Mouse (Mus musculus): ENCODE data around the gene Abca13.
A peak's percentile ranks its signal among the peaks of the same experiment; 100 is the strongest.
"Not testable (repeated sequence)": the region's sequence is repeated elsewhere in the genome, so short reads cannot be mapped to it uniquely, and the experiment has no call there.

Abca13 gene

DNA sequence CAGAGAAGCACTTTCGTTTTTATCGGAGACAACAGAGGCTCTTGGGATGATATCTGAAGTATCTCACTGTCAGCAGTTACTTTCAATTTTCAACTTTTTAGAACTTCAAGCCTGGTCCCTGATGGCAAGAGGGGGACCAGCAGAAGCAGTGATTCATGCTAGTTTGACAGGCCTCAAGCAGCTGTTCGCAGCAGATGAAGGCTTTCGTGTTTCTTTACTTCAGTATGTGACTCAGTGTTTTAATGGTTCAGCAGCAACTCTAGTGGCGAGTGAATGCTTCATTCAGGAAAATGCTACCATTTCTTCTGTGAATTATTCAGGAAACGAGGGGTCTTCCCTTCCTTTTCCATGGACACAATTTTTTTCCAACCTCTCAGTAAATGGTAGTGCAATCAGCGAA lies 99.4 kb downstream of the Abca13 start:
- DNase-seq: no peak

- DNase-seq: no peak
Measured at GRCm38 (mm10) chr11:9299615-9300014, 107.9 kb downstream of the Abca13 start.

GRCm38 (mm10) chr11:9305450-9305849 lies 113.7 kb downstream of the Abca13 start:
- DNase-seq: no peak

DNA sequence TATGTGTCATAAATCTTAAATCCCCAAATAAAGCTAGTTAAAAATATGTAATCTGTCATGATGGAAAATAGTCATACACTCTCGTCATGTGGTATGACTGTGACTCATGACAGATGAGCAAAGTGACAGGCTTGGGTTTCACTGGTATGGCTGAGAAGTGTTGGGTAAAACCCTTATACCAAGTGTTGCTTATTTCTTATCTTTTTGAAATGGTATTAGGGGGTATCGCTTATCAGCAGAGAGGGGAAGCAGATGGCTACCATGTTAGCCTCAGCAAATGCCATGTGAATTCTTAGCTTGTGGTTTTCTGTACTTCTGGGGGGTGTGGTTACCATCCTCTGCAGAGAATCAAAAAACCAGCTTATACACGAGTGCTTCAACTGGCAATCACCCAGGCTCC lies 124.8 kb downstream of the Abca13 start:
- no peak for DNase-seq

DNA sequence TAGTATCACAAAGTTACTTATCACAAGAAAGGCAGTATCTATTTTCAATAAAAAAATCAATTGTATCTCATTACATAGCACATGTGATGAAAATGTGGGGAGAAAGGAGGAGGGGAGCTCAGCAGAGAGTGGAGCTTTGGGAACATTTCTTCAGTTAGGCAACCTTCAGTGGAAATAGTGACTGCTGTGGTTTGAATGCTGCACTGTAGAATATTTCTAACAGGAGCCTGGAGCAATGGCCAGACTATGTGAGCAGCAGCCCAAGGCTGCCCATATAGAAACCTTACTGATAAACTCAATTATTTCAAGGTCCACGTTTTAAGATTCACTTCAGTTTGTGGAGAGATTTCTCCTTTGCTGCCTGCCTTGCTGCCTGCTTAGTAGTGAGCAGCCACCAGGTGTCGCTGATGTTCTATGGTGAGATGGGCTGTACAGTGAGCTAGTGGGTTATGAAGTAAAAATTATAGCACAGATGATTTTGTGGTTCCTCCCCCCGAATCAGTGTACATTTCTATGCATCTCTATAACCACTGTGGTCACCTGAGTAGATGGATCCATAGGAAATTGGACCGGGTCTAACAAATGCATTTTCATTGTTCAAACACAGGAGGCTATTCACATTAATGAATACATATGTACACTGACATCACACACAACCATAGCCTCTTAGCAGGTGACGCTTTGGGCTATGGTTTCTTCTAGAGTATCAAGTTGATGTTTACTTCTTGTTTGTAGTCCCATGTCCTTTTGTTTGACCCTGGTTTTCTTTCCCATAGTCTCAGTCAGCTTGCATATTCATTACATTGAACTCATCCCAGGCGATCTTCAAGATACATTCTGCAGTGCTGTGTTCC lies 125.6 kb downstream of the Abca13 start:
- DNase-seq: peak; percentile 67

GRCm38 (mm10) chr11:9338151-9338550 lies 146.4 kb downstream of the Abca13 start:
- no peak for DNase-seq

GRCm38 (mm10) chr11:9347724-9348123 lies 156.0 kb downstream of the Abca13 start:
- peak; percentile 17 for DNase-seq

- DNase-seq: peak; percentile 3
Measured at GRCm38 (mm10) chr11:9373160-9373559, 181.4 kb downstream of the Abca13 start.

- DNase-seq: not testable (repeated sequence)
Measured at GRCm38 (mm10) chr11:9374426-9374825, 182.7 kb downstream of the Abca13 start.

DNA sequence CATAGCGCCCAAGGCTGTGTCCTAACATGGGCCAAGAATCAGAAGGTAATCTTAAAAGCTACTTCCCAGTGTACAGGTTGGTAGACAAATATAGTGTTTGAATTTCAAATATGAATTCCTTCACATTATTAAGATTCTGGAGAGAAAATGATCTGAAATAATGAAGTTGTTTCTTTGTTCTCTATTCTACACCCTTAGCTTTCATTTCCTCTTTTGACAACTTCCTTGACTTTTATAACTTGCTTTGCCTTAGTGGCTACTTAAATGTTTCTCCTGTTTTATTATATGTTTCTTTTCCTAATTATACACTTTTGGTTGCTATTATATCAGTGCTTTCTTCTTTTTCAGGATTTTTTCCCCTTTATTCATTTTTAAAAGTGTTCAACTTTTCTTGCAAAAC lies 196.8 kb downstream of the Abca13 start:
- DNase-seq: no peak

GRCm38 (mm10) chr11:9416946-9417345 lies 225.2 kb downstream of the Abca13 start:
- no peak for DNase-seq

DNA sequence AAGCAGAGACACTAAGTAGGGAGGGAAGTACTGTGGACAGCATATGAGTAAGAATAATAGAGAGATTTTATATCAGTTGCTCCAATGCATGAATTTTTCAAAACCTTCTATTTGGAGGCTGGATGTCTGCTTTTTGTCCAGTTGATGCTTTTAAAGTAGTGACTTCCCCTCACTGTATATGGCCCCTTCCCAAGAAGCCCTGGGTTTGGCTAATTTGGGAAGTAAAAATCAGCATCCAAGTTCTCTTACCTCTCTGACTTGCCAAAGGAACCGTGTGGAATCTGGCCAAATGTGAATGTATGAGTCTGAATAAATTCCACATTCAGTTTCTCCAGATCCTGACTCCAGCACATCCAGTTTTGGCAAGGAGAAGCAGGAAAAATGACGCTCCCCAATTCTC lies 228.5 kb downstream of the Abca13 start:
- no peak for DNase-seq

DNA sequence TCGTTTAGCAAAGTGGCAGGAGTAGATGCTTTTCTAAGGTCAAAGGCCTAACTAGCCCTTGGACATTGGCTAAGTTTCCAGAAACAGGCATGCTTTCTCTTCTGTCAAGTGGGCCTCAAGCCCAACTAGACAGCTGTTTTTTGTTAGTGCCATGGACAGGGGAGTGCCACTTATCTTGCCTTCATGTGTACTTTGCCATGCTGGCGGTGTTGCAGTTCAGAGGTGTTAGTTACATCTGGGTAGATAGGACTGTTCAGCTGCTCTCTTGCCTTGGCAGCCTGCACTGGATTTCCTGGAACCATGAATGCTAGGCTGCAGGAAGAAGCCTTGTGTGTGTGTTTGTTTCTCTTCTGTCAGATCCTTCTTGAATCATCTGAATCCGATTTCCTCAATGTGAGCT lies 235.7 kb downstream of the Abca13 start:
- DNase-seq: peak; percentile 5

DNA sequence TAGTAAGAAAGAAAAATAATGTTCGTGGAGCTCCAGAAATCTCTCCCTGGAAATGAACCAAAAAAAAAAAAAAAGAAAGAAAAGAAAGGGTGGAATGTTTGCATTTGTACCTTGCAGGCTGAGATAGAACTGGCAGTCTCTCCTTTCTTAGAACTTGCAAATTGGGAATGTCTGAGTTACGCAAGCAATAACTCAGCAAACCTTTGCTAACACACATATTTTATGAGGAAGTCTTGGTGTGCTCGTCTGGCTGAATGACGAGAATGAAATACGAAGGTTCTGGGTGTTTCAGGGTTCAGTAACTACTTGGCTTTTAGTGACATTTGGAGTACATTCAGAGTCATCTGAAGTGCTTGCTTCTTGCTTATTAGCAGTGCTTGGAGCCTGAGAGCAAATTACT lies 241.1 kb downstream of the Abca13 start:
- DNase-seq: peak; percentile 3

GRCm38 (mm10) chr11:9436617-9437016 lies 244.9 kb downstream of the Abca13 start:
- no peak for DNase-seq

DNA sequence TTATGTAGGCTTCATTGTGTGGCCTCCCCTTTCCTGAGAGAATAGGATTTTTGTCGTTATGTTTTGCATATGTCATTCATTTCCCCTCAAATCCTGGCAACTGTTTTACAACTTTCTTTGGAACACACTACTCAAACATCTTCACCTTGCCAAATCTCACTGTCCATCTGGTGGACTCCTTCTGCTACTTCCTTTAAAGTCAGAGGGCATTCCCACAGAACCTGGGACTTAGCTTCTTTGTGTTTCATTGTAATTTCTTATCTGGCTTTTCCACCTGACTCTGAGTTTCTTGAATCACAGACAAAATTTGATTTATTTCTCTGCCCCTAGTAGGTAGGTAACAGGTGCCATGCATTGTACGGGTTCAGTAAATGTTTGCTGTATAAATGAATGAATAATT lies 248.0 kb downstream of the Abca13 start:
- no peak for DNase-seq

DNA sequence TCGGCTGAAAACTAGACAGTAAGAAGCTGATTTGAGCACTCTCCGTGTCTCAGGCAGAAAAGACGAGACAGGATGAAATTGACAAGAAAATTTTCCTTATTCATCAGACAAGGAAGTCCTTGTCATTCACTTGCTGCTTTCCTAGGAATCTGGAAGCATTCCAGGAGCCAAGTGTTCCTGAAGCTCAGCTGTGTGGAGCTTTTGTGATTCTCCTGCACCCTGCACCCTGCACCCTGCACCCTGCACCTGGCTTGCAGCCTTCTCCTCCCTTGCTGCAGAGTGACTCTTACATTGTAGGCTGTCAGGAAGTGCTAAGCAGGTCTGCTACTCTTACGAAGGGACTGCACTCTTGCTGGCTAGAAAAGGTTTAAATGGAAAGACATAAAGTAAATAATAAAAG lies 249.4 kb downstream of the Abca13 start:
- no peak for DNase-seq

- no peak for DNase-seq
Measured at GRCm38 (mm10) chr11:9472400-9472799, 280.7 kb downstream of the Abca13 start.

DNA sequence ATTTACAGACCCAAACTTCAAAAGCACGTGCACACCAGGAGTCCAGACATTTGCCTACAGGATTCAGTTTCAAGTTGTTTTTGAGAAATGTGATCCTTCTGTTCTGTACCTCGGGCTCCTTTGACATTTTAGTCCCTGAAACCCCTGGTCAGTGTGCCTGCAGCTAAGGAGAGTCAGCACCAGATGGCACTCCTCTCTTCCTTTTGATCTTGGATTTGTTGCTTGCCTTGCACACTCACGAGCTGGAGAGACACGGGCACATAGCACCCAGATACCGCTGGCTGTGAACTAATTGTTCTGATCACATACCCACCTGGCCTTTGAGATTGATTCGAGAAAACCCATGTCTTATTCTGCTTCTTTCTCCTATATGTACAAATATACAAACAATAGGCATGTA lies 289.8 kb downstream of the Abca13 start:
- DNase-seq: peak; percentile 50

GRCm38 (mm10) chr11:9500326-9501142 lies 308.8 kb downstream of the Abca13 start:
- no peak for DNase-seq

- not testable (repeated sequence) for DNase-seq
Measured at GRCm38 (mm10) chr11:9514966-9515365, 323.2 kb downstream of the Abca13 start.

DNA sequence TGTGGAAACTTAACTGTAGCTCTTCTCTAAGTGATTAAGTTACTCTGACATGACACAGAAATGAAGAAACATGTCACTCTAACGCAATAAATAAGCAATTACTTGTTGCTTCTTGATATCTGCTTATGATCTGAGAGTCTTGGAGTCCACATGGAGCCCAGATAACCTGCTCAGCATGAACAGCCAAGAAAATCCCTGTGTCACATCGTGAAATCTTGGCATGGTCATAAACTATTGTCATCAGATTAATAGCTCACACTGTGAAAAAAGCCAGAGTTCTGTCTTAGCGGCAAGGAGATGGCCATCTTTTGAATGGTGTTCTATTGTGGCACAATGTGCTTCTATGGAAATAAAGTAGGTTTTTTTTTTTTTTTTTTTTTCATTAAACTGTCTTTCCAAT lies 336.8 kb downstream of the Abca13 start:
- DNase-seq: no peak

GRCm38 (mm10) chr11:9531715-9532114 lies 340.0 kb downstream of the Abca13 start:
- peak; percentile 59 for DNase-seq

GRCm38 (mm10) chr11:9533189-9533588 lies 341.4 kb downstream of the Abca13 start:
- no peak for DNase-seq
